Mouse (Mus musculus): ENCODE data around the gene Zxdc. TPM values are rescaled to one million over a fixed set of nuclear protein-coding genes. Genes with fewer than 3 reads are reported as not detected.

Gene Zxdc
- polyA plus RNA-seq, 1 experiment from 2014 or later = 9.5 TPM

DNA sequence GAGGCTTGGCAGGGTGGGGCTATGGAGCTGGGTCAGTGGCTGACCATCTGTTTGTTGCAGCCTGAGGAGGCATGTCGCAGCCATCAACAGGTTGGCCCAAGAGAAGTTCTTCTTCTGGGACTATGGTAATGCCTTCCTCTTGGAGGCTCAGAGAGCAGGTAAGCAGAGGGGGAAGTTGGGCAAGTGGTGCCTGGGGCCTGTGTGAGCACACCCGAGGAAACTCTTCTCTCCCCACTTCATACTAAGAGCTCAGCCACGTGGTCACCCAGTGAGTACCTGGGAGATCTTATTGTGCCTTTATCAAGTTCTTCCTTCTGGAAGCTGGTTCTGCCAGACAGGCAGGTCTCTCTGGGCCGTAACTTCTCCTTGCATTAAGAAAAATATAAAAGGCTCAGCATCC is 22.1 kb upstream of the Zxdc start:
- Histone ChIP-seq H3K4me2 (replicated peaks) (no peak overlapping the region), H3K36me3 (no peaks in the 10 kb centered on the region), H3K9me3 (replicated peaks) (no peaks in the 10 kb centered on the region), H3K27me3 (no peaks in the 10 kb centered on the region), H3K9ac (no peak overlapping the region), H3K4me3 (replicated peaks) (no peak overlapping the region), H3K27ac (replicated peaks) (no peak overlapping the region), H3K4me1 (peaks cover 13% of the 10 kb centered on the region)
- WGBS = 68% methylated on average over 4 of the region's 4 CpGs
- no peak for ATAC-seq (ENCODE audit: insufficient number of reproducible peaks, low FRiP score, low TSS enrichment, low read depth)

DNA sequence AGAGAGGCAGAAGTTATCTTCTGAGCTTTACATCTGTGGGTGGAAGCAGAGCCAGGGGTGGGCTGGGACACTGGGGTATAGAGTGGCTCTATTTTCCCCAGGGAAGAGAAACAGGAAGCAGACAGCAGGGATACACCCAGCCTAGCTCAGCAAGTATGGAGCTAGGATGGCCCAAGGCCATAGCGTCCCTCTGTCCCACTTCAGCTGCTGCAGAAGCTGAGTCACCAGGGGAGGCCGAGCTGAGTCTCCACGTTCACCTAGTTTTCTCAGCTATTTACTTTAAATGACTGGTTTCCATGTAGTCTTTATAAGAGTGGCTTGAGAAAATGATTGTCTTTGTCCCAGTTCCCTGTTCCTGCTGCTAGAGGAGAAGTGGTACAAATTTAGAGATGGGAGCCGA is 20.8 kb upstream of the Zxdc start:
- ATAC-seq (ENCODE audit: insufficient number of reproducible peaks, low FRiP score, low TSS enrichment, low read depth) = no peak
- no peak overlapping the region for H3K4me3 ChIP-seq (replicated peaks)
- H3K36me3 ChIP-seq = no peaks in the 10 kb centered on the region
- no peaks in the 10 kb centered on the region for H3K9me3 ChIP-seq (replicated peaks)
- H3K4me2 ChIP-seq (replicated peaks) = no peak overlapping the region
- no peak overlapping the region for H3K27ac ChIP-seq (replicated peaks)
- H3K4me1 ChIP-seq = peaks cover 13% of the 10 kb centered on the region
- no peaks in the 10 kb centered on the region for H3K27me3 ChIP-seq
- H3K9ac ChIP-seq = no peak overlapping the region
- 62% methylated on average over 4 of the region's 4 CpGs for WGBS

DNA sequence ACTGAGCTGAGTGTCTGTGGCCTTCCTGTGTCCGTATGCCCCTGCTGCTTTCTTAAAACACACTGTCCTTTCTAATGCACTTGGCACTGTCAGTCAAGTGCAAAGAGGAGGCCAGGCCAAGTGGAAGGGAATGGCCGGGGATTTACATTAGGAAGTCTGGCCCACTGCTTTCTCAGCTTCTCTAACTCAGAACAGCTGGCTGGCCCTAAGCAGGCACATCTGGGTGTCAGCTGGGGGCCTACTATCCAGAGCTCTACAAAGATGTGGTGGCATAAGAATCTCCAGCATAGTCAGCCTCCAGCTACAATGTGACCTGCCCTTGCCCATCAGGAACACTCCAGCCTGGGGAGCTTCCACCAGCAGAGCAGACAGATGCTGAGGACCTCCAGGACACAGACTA is 19.3 kb upstream of the Zxdc start:
- no peak overlapping the region for H3K9ac ChIP-seq
- 20% methylated on average over 2 of the region's 2 CpGs for WGBS
- no peak overlapping the region for H3K4me3 ChIP-seq (replicated peaks)
- no peak overlapping the region for H3K27ac ChIP-seq (replicated peaks)
- peaks cover 13% of the 10 kb centered on the region for H3K4me1 ChIP-seq
- no peaks in the 10 kb centered on the region for H3K9me3 ChIP-seq (replicated peaks)
- H3K27me3 ChIP-seq = no peaks in the 10 kb centered on the region
- no peaks in the 10 kb centered on the region for H3K36me3 ChIP-seq
- ATAC-seq (ENCODE audit: insufficient number of reproducible peaks, low FRiP score, low TSS enrichment, low read depth) = 0 out of 2 replicates have a peak, but pooled peaks have one; percentile 40
- H3K4me2 ChIP-seq (replicated peaks) = no peak overlapping the region

DNA sequence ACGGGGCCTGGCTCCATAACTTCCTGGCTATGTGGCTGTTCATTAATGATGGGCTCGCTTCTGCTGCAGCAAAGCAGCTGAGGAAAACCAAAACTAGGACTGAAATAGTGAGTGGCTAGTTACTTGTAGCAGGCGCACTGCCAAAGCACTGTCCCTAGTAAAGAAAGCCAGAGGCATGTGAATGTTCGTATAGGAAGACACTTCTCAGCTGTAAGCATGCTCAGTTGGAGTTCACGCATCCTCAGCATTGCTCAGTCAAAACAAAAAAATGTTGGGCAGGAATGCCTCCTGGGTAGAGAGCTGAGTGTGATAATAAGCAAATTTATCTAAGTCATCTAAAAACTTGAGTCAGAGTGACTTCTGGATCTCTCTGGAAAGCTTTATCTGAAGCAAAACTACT is 11.2 kb upstream of the Zxdc start:
- ATAC-seq (ENCODE audit: insufficient number of reproducible peaks, low FRiP score, low TSS enrichment, low read depth) = no peak
- WGBS = 48% methylated on average over 5 of the region's 5 CpGs

DNA sequence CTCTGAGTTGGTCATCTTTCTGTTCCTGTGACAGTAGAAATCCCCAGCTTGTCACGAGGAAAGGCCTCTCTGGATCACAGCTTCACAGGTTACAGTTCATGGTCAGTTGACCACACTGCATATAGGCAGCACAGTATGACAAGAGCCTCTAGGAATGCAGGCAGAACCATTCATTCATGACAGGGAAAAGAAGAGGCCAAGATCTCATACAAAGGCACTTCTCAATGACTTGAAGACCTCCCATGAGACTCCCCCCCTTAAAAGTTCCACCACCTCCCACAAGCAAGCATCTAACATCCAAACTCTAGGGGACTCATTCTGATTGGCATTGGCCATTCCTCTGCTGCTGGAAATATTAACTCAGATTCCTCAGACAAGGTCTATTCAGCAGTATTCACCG is 9.8 kb upstream of the Zxdc start:
- H3K4me1 ChIP-seq = peaks cover 39% of the 10 kb centered on the region
- 57% methylated on average over 2 of the region's 2 CpGs for WGBS
- H3K9me3 ChIP-seq (replicated peaks) = no peaks in the 10 kb centered on the region
- H3K4me2 ChIP-seq (replicated peaks) = no peak overlapping the region
- no peaks in the 10 kb centered on the region for H3K36me3 ChIP-seq
- no peak overlapping the region for H3K4me3 ChIP-seq (replicated peaks)
- H3K27me3 ChIP-seq = no peaks in the 10 kb centered on the region
- H3K9ac ChIP-seq = no peak overlapping the region
- peak overlapping the region; percentile 91 for H3K27ac ChIP-seq (replicated peaks)
- ATAC-seq (ENCODE audit: insufficient number of reproducible peaks, low FRiP score, low TSS enrichment, low read depth) = no peak

More for the DNA sequence above, 11.2 kb upstream of the Zxdc start:
- peaks cover 39% of the 10 kb centered on the region for H3K4me1 ChIP-seq
- no peaks in the 10 kb centered on the region for H3K36me3 ChIP-seq
- H3K9ac ChIP-seq = no peak overlapping the region
- no peak overlapping the region for H3K4me2 ChIP-seq (replicated peaks)
- no peak overlapping the region for H3K27ac ChIP-seq (replicated peaks)
- H3K27me3 ChIP-seq = no peaks in the 10 kb centered on the region
- H3K9me3 ChIP-seq (replicated peaks) = no peaks in the 10 kb centered on the region
- H3K4me3 ChIP-seq (replicated peaks) = no peak overlapping the region

DNA sequence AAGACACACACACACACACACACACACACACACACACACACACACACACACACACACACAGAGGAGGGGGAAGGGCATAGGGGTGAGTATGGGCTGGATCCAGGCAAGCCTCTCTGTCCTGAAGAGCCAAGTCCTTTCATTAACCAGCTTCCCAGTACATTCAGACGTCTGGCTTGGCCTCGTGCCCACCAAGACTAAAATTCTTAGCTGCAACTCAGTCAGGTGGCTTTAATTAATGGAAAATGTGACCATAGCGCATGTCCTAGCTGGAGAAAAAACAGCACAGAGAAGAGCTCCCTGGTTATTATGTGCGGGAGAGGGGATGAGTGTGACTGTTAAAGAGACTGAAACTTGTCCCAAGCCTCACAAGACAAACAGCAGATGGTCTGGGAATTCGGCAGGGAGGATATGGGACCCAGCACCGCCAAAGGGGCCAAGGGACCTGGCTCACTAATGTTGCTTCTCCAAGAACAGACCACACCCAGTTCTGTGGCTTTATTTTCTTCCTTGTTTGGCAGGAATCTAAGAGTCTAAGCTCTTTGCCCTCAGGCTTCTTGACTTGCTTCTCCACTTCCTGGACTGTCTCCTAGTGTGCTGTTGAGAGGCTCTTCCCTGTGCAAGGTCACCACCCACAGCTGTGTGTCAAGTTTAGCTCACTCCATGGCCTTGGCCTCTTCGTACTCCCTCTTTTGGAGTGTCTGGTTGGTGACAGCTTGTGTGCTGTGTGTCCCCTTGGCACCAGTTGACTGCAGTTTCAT is 9.1 kb upstream of the Zxdc start:
- WGBS = 11% methylated on average over 7 of the region's 7 CpGs
- H3K9ac ChIP-seq = no peak overlapping the region
- no peaks in the 10 kb centered on the region for H3K27me3 ChIP-seq
- ATAC-seq (ENCODE audit: insufficient number of reproducible peaks, low FRiP score, low TSS enrichment, low read depth) = peak; percentile 75
- no peaks in the 10 kb centered on the region for H3K9me3 ChIP-seq (replicated peaks)
- H3K27ac ChIP-seq (replicated peaks) = peak overlapping the region; percentile 91
- no peak overlapping the region for H3K4me3 ChIP-seq (replicated peaks)
- H3K4me2 ChIP-seq (replicated peaks) = peak overlapping the region; percentile 22
- H3K4me1 ChIP-seq = peaks cover 39% of the 10 kb centered on the region
- no peaks in the 10 kb centered on the region for H3K36me3 ChIP-seq

DNA sequence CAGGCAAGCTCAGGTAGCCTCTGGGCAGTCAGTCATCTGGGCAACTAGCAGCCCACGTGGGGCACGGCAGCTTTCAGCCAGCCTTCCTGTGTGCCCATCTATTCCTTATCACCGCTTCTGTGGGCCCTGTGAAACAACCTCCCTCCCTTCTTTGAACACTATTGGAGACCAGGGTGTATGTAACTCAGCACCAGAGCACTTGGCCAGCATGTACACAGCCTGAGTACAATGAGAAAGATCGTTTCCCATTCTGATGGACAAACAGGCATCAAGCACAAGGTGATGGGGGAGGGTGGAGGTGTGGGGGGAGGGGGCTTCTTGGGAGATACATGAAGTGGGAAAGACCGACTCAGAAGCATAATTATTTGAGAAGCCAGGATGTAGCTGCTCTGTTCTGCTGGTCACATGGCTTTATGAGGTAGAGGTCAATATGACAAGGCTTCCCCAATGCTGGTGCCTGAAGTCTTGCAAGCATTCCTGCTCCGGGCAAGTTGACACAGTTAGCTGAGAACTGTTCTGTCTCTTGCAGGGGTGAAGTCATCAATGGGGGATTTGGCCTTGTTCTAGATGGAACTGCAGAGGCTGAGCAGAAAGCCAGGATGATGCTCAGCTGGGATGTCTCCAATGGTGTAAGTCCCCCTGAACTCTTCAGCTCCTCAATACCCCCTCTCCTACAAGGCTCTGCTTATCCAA is 8.2 kb upstream of the Zxdc start:
- H3K4me2 ChIP-seq (replicated peaks) = no peak overlapping the region
- no peak overlapping the region for H3K4me3 ChIP-seq (replicated peaks)
- H3K36me3 ChIP-seq = no peaks in the 10 kb centered on the region
- no peaks in the 10 kb centered on the region for H3K27me3 ChIP-seq
- peaks cover 39% of the 10 kb centered on the region for H3K4me1 ChIP-seq
- H3K27ac ChIP-seq (replicated peaks) = peak overlapping the region; percentile 91
- ATAC-seq (ENCODE audit: insufficient number of reproducible peaks, low FRiP score, low TSS enrichment, low read depth) = no peak
- H3K9ac ChIP-seq = no peak overlapping the region
- no peaks in the 10 kb centered on the region for H3K9me3 ChIP-seq (replicated peaks)
- 86% methylated on average over 6 of the region's 6 CpGs for WGBS

DNA sequence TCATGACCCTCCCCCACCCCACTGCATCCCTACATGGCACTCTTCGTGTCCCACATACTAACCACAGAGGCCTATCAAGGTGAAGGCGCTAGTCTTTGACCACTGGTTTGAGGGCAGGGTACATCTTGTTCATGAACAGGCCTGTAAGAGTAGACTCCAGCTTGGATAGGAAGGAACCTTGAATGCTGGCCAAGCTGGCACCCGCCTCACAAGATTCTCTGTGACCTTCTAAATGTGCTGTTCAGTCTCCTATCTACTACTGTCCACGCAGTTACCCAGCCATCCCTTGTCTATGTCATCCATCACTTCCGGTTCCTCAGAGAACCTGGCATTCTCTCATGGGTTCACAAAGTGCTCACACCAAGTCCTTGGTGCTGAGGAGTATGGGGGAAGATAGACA is 6.0 kb upstream of the Zxdc start:
- no peak for ATAC-seq (ENCODE audit: insufficient number of reproducible peaks, low FRiP score, low TSS enrichment, low read depth)
- H3K4me2 ChIP-seq (replicated peaks) = no peak overlapping the region
- H3K9ac ChIP-seq = no peak overlapping the region
- no peaks in the 10 kb centered on the region for H3K9me3 ChIP-seq (replicated peaks)
- no peak overlapping the region for H3K27ac ChIP-seq (replicated peaks)
- no peak overlapping the region for H3K4me3 ChIP-seq (replicated peaks)
- H3K27me3 ChIP-seq = no peaks in the 10 kb centered on the region
- WGBS = 80% methylated on average over 5 of the region's 5 CpGs
- H3K36me3 ChIP-seq = no peaks in the 10 kb centered on the region
- peaks cover 31% of the 10 kb centered on the region for H3K4me1 ChIP-seq

DNA sequence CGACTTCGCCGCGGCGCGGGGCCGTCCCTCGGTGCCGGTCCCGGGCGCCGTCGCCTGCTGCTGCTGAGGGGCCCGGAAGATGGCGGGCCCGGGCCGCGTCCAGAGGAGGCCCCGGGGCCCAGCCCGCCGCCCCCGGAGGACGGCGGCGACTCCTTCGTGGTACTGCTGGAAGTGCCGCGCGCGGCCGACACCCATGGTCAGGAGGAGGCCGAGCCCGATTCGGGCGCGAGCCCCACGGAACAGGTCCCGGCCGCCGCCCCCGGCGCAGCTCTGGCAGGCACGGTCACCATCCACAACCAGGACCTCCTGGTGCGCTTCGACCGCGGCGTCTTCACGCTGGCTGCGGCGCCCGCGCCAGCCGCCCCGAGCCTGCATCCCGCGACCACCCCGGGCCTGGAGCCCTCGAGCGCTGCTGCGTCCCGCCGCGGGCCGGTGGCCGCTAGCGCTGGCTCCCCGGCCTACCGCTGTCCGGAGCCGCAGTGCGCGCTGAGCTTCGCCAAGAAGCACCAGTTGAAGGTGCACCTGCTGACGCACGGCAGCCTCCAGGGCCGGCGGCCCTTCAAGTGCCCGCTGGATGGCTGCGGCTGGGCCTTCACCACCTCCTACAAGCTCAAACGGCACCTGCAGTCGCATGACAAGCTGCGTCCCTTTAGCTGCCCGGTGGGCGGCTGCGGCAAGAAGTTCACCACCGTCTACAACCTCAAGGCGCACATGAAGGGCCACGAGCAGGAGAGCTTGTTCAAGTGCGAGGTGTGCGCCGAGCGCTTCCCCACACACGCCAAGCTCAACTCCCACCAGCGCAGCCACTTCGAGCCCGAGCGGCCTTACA is 647 bp downstream of the Zxdc start:
- H3K27ac ChIP-seq (replicated peaks) = peak overlapping the region; percentile 83
- peaks cover 25% of the 10 kb centered on the region for H3K4me1 ChIP-seq
- H3K36me3 ChIP-seq = peaks cover 20% of the 10 kb centered on the region
- WGBS = under 1% methylated on average over 77 of the region's 98 CpGs
- peak overlapping the region; percentile 76 for H3K4me3 ChIP-seq (replicated peaks)
- peak; percentile 77 for ATAC-seq (ENCODE audit: insufficient number of reproducible peaks, low FRiP score, low TSS enrichment, low read depth)
- no peaks in the 10 kb centered on the region for H3K9me3 ChIP-seq (replicated peaks)
- H3K9ac ChIP-seq = peak overlapping the region; percentile 82
- H3K27me3 ChIP-seq = no peaks in the 10 kb centered on the region
- peak overlapping the region; percentile 97 for H3K4me2 ChIP-seq (replicated peaks)

DNA sequence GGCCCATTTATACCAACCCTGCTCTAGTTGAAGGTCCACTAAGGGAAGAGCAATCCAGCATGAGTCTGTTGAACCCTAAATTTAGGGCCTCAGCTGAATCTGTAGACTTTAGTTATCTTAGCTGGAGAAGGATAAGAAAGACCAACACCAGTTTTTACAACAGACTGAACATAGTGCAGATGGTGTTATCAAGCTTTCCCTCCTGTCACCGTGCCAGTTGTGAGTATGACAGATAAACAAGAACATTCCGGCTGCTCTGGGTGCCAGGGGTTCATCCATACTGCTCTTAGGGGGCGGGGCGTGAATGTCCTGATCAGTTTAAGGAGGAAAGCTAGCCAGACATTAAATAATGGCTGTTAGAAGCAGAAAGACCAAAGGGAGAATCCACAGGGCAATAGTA is 5.4 kb downstream of the Zxdc start:
- peaks cover 20% of the 10 kb centered on the region for H3K4me1 ChIP-seq
- peaks cover 60% of the 10 kb centered on the region for H3K36me3 ChIP-seq
- 91% methylated on average over 4 of the region's 4 CpGs for WGBS
- no peak for ATAC-seq (ENCODE audit: insufficient number of reproducible peaks, low FRiP score, low TSS enrichment, low read depth)
- H3K4me2 ChIP-seq (replicated peaks) = no peak overlapping the region
- H3K4me3 ChIP-seq (replicated peaks) = no peak overlapping the region
- H3K9me3 ChIP-seq (replicated peaks) = no peaks in the 10 kb centered on the region
- H3K27ac ChIP-seq (replicated peaks) = no peak overlapping the region
- H3K27me3 ChIP-seq = no peaks in the 10 kb centered on the region
- no peak overlapping the region for H3K9ac ChIP-seq

DNA sequence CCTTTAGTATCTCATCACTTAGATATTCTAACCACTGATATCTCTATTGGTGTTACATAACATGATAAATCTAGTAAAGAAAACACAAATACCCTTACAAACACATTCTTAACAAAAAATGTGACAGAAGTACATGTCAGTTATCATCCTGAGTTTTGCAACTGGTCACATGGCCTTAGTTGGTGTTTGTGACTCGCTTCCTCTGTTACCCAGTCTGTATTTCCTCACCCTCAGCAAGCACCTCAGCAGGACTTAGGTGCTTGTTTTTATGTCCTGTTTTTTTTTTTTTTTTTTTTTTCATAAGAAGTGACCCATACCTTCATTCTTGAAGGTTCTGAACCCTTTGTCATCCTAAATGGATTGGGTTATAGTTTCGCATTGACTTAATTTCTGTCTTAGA is 8.4 kb downstream of the Zxdc start:
- no peak overlapping the region for H3K4me3 ChIP-seq (replicated peaks)
- H3K27me3 ChIP-seq = no peaks in the 10 kb centered on the region
- no peak overlapping the region for H3K9ac ChIP-seq
- ATAC-seq (ENCODE audit: insufficient number of reproducible peaks, low FRiP score, low TSS enrichment, low read depth) = no peak
- no peaks in the 10 kb centered on the region for H3K4me1 ChIP-seq
- no peak overlapping the region for H3K4me2 ChIP-seq (replicated peaks)
- no peak overlapping the region for H3K27ac ChIP-seq (replicated peaks)
- 93% methylated on average over 2 of the region's 2 CpGs for WGBS
- peaks cover 90% of the 10 kb centered on the region for H3K36me3 ChIP-seq
- no peaks in the 10 kb centered on the region for H3K9me3 ChIP-seq (replicated peaks)
